Mouse (Mus musculus) left cerebral cortex, adult 8-10 months (tissue): ENCODE data around the gene Rapgef5. TPM values are rescaled to one million over a fixed set of nuclear protein-coding genes. Genes with fewer than 3 reads are reported as not detected.
A peak's percentile ranks its signal among the peaks of the same experiment; 100 is the strongest.
"Not testable (repeated sequence)": the region's sequence is repeated elsewhere in the genome, so short reads cannot be mapped to it uniquely, and the experiment has no call there.

Source experiments
- DNase-seq, 2 experiments: peaks; one replicate each; pipeline ENCODE4 v3.0.0; 2022; ENCODE audit warnings: low spot score in 2 of 2
- total RNA-seq, 4 experiments: library from RNA; stranded (reverse); gene quantifications; 2 replicates each; pipeline ENCODE4 v1.2.4; 2022

Gene Rapgef5
- total RNA-seq, 4 experiments from 2014 or later = 136 to 139 (median 137) TPM

GRCm38 (mm10) chr12:117763247-117763646 is 247.0 kb downstream of the Rapgef5 start:
- DNase-seq = no peak

GRCm38 (mm10) chr12:117764839-117765238 is 248.6 kb downstream of the Rapgef5 start:
- peak; percentile 47 to 50 for DNase-seq

GRCm38 (mm10) chr12:117769113-117769512 is 252.8 kb downstream of the Rapgef5 start:
- peak in 1 of 2 experiments; percentile 57 for DNase-seq

GRCm38 (mm10) chr12:117770211-117770610 is 253.9 kb downstream of the Rapgef5 start:
- DNase-seq = no peak

- no peak for DNase-seq
Measured at GRCm38 (mm10) chr12:117771156-117771555, 254.9 kb downstream of the Rapgef5 start.

GRCm38 (mm10) chr12:117772638-117773037 is 256.4 kb downstream of the Rapgef5 start:
- peak in 1 of 2 experiments; percentile 79 for DNase-seq

- no peak for DNase-seq
Measured at GRCm38 (mm10) chr12:117776841-117777240, 260.6 kb downstream of the Rapgef5 start.

GRCm38 (mm10) chr12:117781360-117781759 is 265.1 kb downstream of the Rapgef5 start:
- DNase-seq = no peak

GRCm38 (mm10) chr12:117783426-117783825 is 267.1 kb downstream of the Rapgef5 start:
- no peak for DNase-seq

- no peak for DNase-seq
Measured at GRCm38 (mm10) chr12:117786621-117787020, 270.3 kb downstream of the Rapgef5 start.

GRCm38 (mm10) chr12:117788513-117789011 is 272.3 kb downstream of the Rapgef5 start:
- DNase-seq = no peak

- no peak for DNase-seq
Measured at GRCm38 (mm10) chr12:117789017-117789416, 272.7 kb downstream of the Rapgef5 start.

GRCm38 (mm10) chr12:117795303-117795702 is 279.0 kb downstream of the Rapgef5 start:
- DNase-seq = no peak

- DNase-seq = not testable (repeated sequence)
Measured at GRCm38 (mm10) chr12:117803989-117804388, 287.7 kb downstream of the Rapgef5 start, which contains the start of gene Cdca7l. Gene Cdca7l (plus strand): TSS chr12:117804289.

- no peak for DNase-seq
Measured at GRCm38 (mm10) chr12:117805576-117805975, 289.3 kb downstream of the Rapgef5 start.

GRCm38 (mm10) chr12:117806007-117806451 is 289.8 kb downstream of the Rapgef5 start:
- DNase-seq = no peak

- DNase-seq = no peak
Measured at GRCm38 (mm10) chr12:117806470-117806869, 290.2 kb downstream of the Rapgef5 start.

- no peak for DNase-seq
Measured at GRCm38 (mm10) chr12:117807637-117808036, 291.4 kb downstream of the Rapgef5 start.

- DNase-seq = no peak
Measured at GRCm38 (mm10) chr12:117808355-117809326, 292.4 kb downstream of the Rapgef5 start.
